Mouse (Mus musculus) forebrain, embryonic 13.5 days (tissue): ENCODE results near the gene Zranb3. TPM values are rescaled to one million over a fixed set of nuclear protein-coding genes. Genes with fewer than 3 reads are reported as not detected.

Source experiments
- ATAC-seq: fragments of 200-750 bp; cut with Nextera tagmentation; 2 replicates; pipeline ENCODE4 v1.8.0; 2017
- H3K27ac ChIP-seq: fragments of 300-500 bp; sonication (generic); 2 replicates; pipeline ENCODE4 v1.5.1; 2015; ENCODE audit warnings: inconsistent platforms, mild to moderate bottlenecking, moderate library complexity
- H3K27me3 ChIP-seq: fragments of 300-500 bp; sonication (generic); 2 replicates; pipeline ENCODE4 v1.6.1; 2015; ENCODE audit warnings: mild to moderate bottlenecking, inconsistent platforms
- H3K36me3 ChIP-seq: fragments of 300-500 bp; sonication (generic); 2 replicates; pipeline ENCODE4 v1.6.1; 2015; ENCODE audit warnings: mild to moderate bottlenecking, inconsistent platforms; ENCODE audit not compliant: poor library complexity, severe bottlenecking
- H3K4me1 ChIP-seq: fragments of 300-500 bp; sonication (generic); 2 replicates; pipeline ENCODE4 v1.6.1; 2015; ENCODE audit warnings: inconsistent platforms
- H3K4me2 ChIP-seq: fragments of 300-500 bp; sonication (generic); 2 replicates; pipeline ENCODE4 v1.6.1; 2015; ENCODE audit warnings: inconsistent platforms, mild to moderate bottlenecking, moderate library complexity
- H3K4me3 ChIP-seq: fragments of 300-500 bp; sonication (generic); 2 replicates; pipeline ENCODE4 v1.5.1; 2015; ENCODE audit warnings: mild to moderate bottlenecking, inconsistent platforms
- H3K9ac ChIP-seq: fragments of 300-500 bp; sonication (generic); 2 replicates; pipeline ENCODE4 v1.6.1; 2015; ENCODE audit warnings: mild to moderate bottlenecking, inconsistent platforms
- H3K9me3 ChIP-seq: fragments of 300-500 bp; sonication (generic); replicated peaks from 2 replicates; pipeline ENCODE4 v1.6.1; 2016; ENCODE audit warnings: inconsistent platforms
- WGBS: fragments of 180-500 bp; shearing (Covaris S2); methylation state at CpG from one replicate; pipeline ENCODE4 v1.1.7; 2015; 5-methylcytosine and 5-hydroxymethylcytosine counted together
- polyA plus RNA-seq: library from polyadenylated mRNA; unstranded; fragments of >200 nt; fragmentation: Nextera tagmentation; extraction: Ambion mirVana; gene quantifications from 2 replicates; pipeline ENCODE4 v1.2.1, GENCODE M21; 2015

Gene Zranb3
- polyA plus RNA-seq, 1 experiment from 2014 or later, result 7.8 TPM

GRCm38 (mm10) chr1:127904774-127905385 lies 198.0 kb downstream of the Zranb3 start:
- H3K27me3 ChIP-seq, result no peaks in the 10 kb centered on the region
- H3K9ac ChIP-seq, result no peak overlapping the region
- H3K4me1 ChIP-seq, result no peaks in the 10 kb centered on the region
- no peak overlapping the region for H3K4me3 ChIP-seq
- H3K36me3 ChIP-seq, result peaks cover 10% of the 10 kb centered on the region
- H3K27ac ChIP-seq, result no peak overlapping the region
- no peak for ATAC-seq
- H3K4me2 ChIP-seq, result no peak overlapping the region
- no peaks in the 10 kb centered on the region for H3K9me3 ChIP-seq
- 18% methylated on average over 2 of the region's 2 CpGs for WGBS

Other genes with a start within 250 kb of the Zranb3 start
- 0.15 and 0.31 TPM in 2 replicates for gene Map3k19, start 248.0 kb downstream of the Zranb3 start, polyA plus RNA-seq
- gene Rab3gap1, start 234.3 kb downstream of the Zranb3 start, polyA plus RNA-seq, result 16.1 and 17.8 TPM in 2 replicates
- 109 and 118 TPM in 2 replicates for gene R3hdm1, start 254 bp upstream of the Zranb3 start, polyA plus RNA-seq
- gene Ubxn4, start 140.9 kb upstream of the Zranb3 start, polyA plus RNA-seq, result 73.6 and 81.0 TPM in 2 replicates
- gene Lct, start 225.3 kb upstream of the Zranb3 start, polyA plus RNA-seq, result 0.10 and 0.42 TPM in 2 replicates